Mouse (Mus musculus) spleen, postnatal 10 days (tissue): Measurements from ENCODE around the gene Morn3.

Source experiments
- DNase-seq, 2 experiments: peaks; one replicate each; pipeline ENCODE4 v3.0.0; 2021 to 2022; ENCODE audit warnings: low spot score in 2 of 2

The Morn3 gene

GRCm38 (mm10) chr5:122993811-122994210, 53.0 kb downstream of the Morn3 start:
- DNase-seq, result no peak

DNA sequence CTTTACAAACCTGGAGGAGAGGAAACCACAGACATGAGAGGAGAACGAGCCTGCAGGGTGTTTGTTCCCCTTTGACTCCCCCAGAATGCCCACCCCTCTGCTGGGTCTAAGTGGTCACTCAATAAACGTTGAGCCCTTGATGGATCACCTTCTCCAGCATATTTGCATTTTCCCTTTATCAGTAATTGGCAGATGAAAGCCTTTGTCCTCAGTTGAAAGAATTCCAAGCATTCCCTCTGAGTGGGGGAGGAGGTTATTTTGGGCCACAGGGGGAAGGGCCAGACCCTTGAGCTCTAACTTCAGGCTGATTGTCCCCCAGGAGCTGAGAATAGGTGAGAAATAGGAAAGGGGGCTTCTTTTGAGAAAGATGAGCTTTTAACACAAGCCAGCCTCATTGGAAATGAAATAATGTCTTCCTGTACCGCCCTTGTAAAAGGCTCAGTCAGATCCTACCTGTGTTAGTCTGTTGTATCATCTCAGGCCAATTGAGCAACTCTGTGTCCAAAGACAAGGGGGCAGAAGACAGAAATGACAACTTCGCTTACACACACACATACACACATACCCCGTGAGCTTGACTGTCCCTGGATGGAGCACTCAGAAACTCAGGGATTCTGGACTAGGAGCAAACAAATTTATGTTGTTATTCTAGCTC, 55.3 kb downstream of the Morn3 start:
- no peak for DNase-seq

DNA sequence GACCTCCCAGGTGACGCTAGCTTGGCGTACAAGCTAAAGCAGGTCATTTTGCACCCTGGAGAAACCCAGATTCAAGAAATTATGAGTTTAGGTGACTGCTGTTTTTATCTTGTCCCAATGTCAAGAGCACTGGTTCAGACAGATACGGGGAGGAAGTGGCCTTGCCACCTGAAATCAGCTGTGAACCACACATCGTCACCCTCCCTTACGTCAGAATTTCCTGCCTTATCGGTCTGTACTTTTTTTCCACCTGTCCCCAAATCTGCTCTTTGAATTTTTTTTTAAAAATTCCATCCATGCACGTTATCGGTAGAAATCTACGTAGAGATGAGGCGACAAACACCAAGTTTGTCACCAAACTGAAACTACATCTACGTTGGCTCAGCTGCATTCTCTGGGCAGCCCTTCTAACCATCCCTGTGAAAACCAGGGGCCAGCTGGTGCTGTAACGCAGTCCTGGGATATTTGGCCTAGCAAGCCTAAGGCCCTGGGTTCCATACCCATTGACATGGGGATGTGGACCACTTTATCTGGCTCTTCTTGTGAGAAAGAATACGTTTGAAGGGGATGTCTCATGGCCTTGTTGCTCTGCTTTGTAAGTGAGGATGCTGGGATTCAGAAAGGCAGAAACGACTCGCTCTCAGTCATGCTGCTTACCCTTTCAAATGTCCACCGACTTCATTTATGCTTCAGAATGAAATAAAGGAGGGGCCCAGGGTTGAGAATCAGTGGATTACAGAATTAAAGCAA, 56.2 kb downstream of the Morn3 start:
- peak in 1 of 2 experiments; percentile 45 for DNase-seq

DNA sequence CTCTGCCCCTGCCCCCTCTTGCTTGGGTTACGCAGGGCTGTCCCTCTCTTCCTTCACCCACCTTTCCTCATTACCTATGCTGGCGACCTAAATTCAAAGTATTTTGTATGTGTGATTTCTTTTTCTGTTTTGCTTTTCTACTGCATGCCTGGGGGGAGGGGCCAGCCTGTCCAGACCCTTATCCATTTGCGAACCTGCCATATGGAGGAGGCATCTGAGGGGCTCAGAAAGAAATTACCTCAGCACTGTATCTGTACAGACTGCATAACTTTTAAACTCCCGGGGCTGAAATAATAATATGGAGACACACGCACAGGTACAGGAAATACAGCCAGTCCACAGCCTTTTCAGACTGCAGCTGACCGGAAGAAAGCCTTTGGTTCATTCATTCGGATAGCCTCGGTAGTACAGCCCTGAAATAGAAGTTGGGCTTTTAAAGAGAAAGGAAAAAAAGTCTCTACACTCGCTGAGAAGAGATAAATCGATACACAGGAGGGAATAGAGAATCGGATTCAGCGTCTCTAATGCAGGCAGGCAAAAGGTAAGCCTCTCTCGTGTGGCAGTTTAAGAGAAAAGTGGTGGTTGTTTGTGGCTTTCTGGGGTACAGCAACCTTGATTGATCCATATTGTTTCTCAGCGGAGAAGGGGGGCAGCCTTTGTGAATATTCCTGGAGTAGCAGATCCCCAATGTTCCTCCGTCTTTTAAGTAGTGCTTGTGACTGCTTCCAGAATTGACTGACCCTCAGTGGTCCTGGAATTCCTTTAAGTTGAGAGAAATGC, 57.1 kb downstream of the Morn3 start, which contains the start of gene Kdm2b:
Kdm2b (minus strand) TSS at position 273 of the 780 bp plus-strand sequence.
- peak in 1 of 2 experiments; percentile 34 for DNase-seq

DNA sequence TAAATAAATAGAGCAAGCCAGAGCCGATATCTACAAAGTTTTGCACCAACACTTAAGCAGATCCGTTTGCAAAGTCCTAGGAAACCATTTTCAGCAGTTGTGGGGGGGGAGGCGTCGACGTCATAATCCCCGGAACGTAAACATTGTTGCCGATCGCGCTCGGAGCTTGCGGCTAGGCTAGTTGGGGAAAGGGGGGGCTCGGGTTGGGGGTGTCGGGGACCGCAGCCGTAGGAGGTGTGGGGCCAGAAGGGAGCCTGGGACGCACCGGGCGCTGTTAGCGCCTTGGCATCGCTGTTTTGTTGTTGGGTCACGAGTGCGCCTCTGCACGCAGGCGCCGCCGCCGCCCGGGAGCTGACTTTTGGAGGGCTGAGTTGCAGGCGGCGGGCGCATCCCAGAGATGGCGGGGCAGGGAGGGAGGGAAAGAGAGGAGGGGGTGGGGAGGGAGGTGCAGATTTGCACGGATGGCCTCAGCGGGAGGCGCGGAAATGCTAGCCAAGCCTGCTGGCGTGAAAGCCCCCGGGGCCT, 57.8 kb downstream of the Morn3 start:
- DNase-seq, result peak; percentile 45 to 80

DNA sequence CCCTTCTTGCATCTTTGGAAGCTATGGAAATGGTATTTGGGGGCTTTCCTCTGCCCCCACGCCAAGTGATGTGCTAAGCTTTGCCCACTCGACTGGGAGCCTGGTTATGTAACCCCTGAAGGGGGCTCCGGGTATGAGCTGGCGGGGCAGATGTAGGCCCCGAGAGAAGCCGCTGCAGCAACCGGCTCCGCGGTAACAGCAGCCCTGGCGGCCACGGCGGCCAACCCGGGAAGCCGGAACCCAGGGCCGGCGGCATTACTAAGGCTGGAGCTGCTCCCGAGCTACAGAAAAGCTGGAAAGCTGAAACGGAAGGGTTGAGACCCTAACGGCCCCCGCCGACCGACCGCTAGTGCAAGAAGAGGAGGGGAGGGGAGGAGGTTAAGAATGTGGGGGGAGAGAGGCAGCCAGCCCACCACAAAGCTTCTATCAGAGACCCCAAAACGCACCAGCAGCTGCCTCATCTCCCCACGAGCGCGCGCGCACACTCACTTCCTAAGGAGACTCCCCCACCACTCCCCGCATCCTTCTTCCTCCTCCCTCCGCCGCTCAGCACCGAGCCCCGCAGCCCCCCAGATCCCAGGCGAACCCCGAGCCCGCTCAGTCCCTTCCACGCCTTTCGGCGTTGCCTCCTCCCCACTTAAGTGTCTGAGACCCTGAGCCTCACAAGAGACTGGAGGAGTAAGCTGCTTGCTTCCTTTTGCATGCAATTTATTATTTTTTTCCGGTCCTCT, 58.6 kb downstream of the Morn3 start:
- peak; percentile 47 to 59 for DNase-seq

GRCm38 (mm10) chr5:122987211-122988020, 59.4 kb downstream of the Morn3 start:
- DNase-seq, result peak in 1 of 2 experiments; percentile 33

DNA sequence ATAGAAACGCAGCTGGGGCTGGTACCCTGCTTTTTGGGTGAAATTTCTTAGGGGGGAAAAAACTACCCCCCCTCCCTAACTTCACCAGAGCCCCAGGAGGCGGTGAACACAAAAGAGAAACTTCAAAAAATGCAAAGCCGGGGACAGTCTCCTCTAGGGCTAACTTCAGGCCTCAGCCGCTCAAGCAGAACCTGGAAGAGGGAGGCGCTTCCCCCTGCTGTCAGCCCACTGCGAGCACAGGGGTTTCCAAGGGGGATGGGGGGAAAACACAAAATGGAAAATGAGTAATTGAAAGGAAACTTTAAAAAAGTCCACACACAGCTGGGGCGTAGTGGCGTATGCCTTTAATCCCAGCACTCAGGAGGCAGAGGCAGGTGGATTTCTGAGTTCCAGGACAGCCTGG, 60.7 kb downstream of the Morn3 start:
- DNase-seq, result no peak
